Comparison of ENCODE assay signal across 9 mouse cellular contexts in the genomic region with DNA sequence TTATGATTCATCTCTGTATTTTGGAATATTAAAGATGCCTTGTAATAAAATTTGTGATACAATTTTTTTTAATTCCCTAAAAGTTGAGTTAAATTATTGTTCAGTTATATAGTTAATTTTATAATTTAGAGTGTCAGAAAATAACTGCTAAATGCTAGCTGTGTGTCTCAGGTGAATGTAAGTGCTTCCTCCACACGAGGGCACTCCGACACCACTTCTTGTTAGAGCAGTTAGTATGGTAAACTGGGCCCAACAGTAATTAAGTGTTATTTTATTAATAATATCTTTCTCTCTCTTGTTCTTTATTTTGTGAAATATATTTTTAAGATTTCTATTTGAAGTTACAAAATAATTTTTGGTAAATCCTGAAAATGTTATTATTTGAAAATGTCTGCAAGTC. TPM values are rescaled to one million over a fixed set of nuclear protein-coding genes. Genes with fewer than 3 reads are reported as not detected.
DNase-seq lines count a peak whose midpoint lies in the region; ATAC-seq and TF ChIP-seq lines count a peak whose summit lies in the region.
"Had no signal": no experiment of that assay in that cellular context is flagged by ENCODE, and none has a peak within 500 bp of the region (broad histone marks: within the 10 kb centered on the region; RNA-seq: fewer than 3 reads in every experiment).

No protein-coding gene starts in this region.

- no peak overlapping the region for H3K27ac ChIP-seq in forebrain, embryonic 11.5 days (ENCODE audit: low read depth, low read length)
- no peak overlapping the region for H3K27ac ChIP-seq in forebrain, embryonic 13.5 days
- H3K27ac ChIP-seq in midbrain, embryonic 14.5 days (replicated peaks; ENCODE audit: low read depth, low read length): no peak overlapping the region
- H3K27ac ChIP-seq in midbrain, embryonic 11.5 days (ENCODE audit: low read depth, low read length): no peak overlapping the region
- H3K27ac ChIP-seq in left cerebral cortex, adult 2 months: no peak overlapping the region
- H3K27ac ChIP-seq: heart, embryonic 15.5 days had no signal

- intact Hi-C loops in left cerebral cortex, adult 2 months (cut with DNase I): loop anchor here (2.0 kb wide), 1 partner anchor 221 kb away; no protein-coding TSS in a partner anchor

- ATAC-seq in forebrain, embryonic 11.5 days (replicated peaks; ENCODE audit: low FRiP score): no peak
- ATAC-seq in forebrain, embryonic 13.5 days: no peak
- no peak for ATAC-seq in midbrain, embryonic 14.5 days (ENCODE audit: low FRiP score, low TSS enrichment)
- ATAC-seq in midbrain, embryonic 11.5 days (ENCODE audit: low FRiP score): no peak
- no peak for ATAC-seq in activated CD4-positive, CD25-positive, alpha-beta regulatory T cell, adult 4 months

- DNase-seq in forebrain, embryonic 11.5 days (ENCODE audit: low spot score): peak; percentile 54
- DNase-seq in midbrain, embryonic 14.5 days: peak; percentile 84
- no peak for DNase-seq in midbrain, embryonic 11.5 days (ENCODE audit: low spot score, missing footprints)
- peak; percentile 64 for DNase-seq in adipocyte (ENCODE audit: low spot score)
- peak in 1 of 2 experiments; percentile 61 for DNase-seq in left cerebral cortex, adult 2 months (ENCODE audit: extremely low spot score in 1 of 2, low spot score in 2 of 2)
- DNase-seq in urinary bladder, postnatal 36 days (ENCODE audit: low spot score in 2 of 2): no peak

- H3K36me3 ChIP-seq in forebrain, embryonic 11.5 days (ENCODE audit: control insufficient read depth, insufficient read depth, low read length): peaks cover 16% of the 10 kb centered on the region; the same call in 1 of the 2 replicates
- H3K36me3 ChIP-seq in forebrain, embryonic 13.5 days (ENCODE audit: poor library complexity, severe bottlenecking): peaks cover 76% of the 10 kb centered on the region
- peaks cover 77% of the 10 kb centered on the region for H3K36me3 ChIP-seq in midbrain, embryonic 14.5 days (ENCODE audit: control insufficient read depth, insufficient read depth, low read length)
- H3K36me3 ChIP-seq in midbrain, embryonic 11.5 days (ENCODE audit: control insufficient read depth, insufficient read depth, low read length): peaks cover 18% of the 10 kb centered on the region; the same call in 1 of the 2 replicates

- no peaks in the 10 kb centered on the region for H3K9me3 ChIP-seq in forebrain, embryonic 11.5 days (ENCODE audit: control insufficient read depth, low read length)
- no peaks in the 10 kb centered on the region for H3K9me3 ChIP-seq in forebrain, embryonic 13.5 days (replicated peaks)
- H3K9me3 ChIP-seq in midbrain, embryonic 14.5 days (ENCODE audit: control insufficient read depth, low read length): no peaks in the 10 kb centered on the region
- H3K9me3 ChIP-seq in midbrain, embryonic 11.5 days (ENCODE audit: control insufficient read depth, low read length): no peaks in the 10 kb centered on the region
- H3K9me3 ChIP-seq: heart, embryonic 15.5 days had no signal

- no peak overlapping the region for H3K9ac ChIP-seq in forebrain, embryonic 11.5 days (ENCODE audit: low read length)
- no peak overlapping the region for H3K9ac ChIP-seq in forebrain, embryonic 13.5 days
- no peak overlapping the region for H3K9ac ChIP-seq in midbrain, embryonic 14.5 days (replicated peaks; ENCODE audit: low read length)
- H3K9ac ChIP-seq in midbrain, embryonic 11.5 days (ENCODE audit: low read length): no peak overlapping the region
- H3K9ac ChIP-seq: heart, embryonic 15.5 days had no signal

- no peak overlapping the region for H3K4me2 ChIP-seq in forebrain, embryonic 11.5 days (ENCODE audit: low read depth, low read length, severe bottlenecking)
- H3K4me2 ChIP-seq in forebrain, embryonic 13.5 days: no peak overlapping the region
- H3K4me2 ChIP-seq in midbrain, embryonic 14.5 days (ENCODE audit: low read length): no peak overlapping the region
- H3K4me2 ChIP-seq in midbrain, embryonic 11.5 days: no peak overlapping the region
- H3K4me2 ChIP-seq: heart, embryonic 15.5 days had no signal

- 86% methylated on average over 2 of the region's 2 CpGs for WGBS in forebrain, embryonic 11.5 days
- 69% methylated on average over 2 of the region's 2 CpGs for WGBS in forebrain, embryonic 13.5 days
- WGBS in midbrain, embryonic 14.5 days: 92% methylated on average over 2 of the region's 2 CpGs
- 88% methylated on average over 2 of the region's 2 CpGs for WGBS in midbrain, embryonic 11.5 days

- peak; percentile 71 for TF ChIP-seq CTCF in left cerebral cortex, adult 2 months (IDR thresholded peaks at IDR 0.05)

- no peaks in the 10 kb centered on the region for H3K27me3 ChIP-seq in forebrain, embryonic 11.5 days (ENCODE audit: control insufficient read depth, insufficient read depth, low read length)
- H3K27me3 ChIP-seq in forebrain, embryonic 13.5 days: no peaks in the 10 kb centered on the region
- H3K27me3 ChIP-seq in midbrain, embryonic 14.5 days (ENCODE audit: control insufficient read depth, insufficient read depth, low read length): no peaks in the 10 kb centered on the region
- H3K27me3 ChIP-seq in midbrain, embryonic 11.5 days (ENCODE audit: control insufficient read depth, insufficient read depth, low read length): no peaks in the 10 kb centered on the region
- H3K27me3 ChIP-seq: heart, embryonic 15.5 days had no signal

- no peak overlapping the region for H3K4me3 ChIP-seq in forebrain, embryonic 11.5 days (ENCODE audit: low read depth, low read length)
- no peak overlapping the region for H3K4me3 ChIP-seq in forebrain, embryonic 13.5 days
- H3K4me3 ChIP-seq in midbrain, embryonic 14.5 days (replicated peaks; ENCODE audit: low read depth, low read length): no peak overlapping the region
- no peak overlapping the region for H3K4me3 ChIP-seq in midbrain, embryonic 11.5 days (ENCODE audit: low read depth, low read length)
- no peak overlapping the region for H3K4me3 ChIP-seq in left cerebral cortex, adult 2 months
- H3K4me3 ChIP-seq: heart, embryonic 15.5 days had no signal

- H3K4me1 ChIP-seq in forebrain, embryonic 11.5 days (replicated peaks; ENCODE audit: control insufficient read depth, insufficient read depth, low read length): no peaks in the 10 kb centered on the region
- peaks cover 5% of the 10 kb centered on the region; the same call in 1 of the 2 replicates for H3K4me1 ChIP-seq in forebrain, embryonic 13.5 days
- H3K4me1 ChIP-seq in midbrain, embryonic 14.5 days (ENCODE audit: control insufficient read depth, insufficient read depth, low read length): no peaks in the 10 kb centered on the region
- no peaks in the 10 kb centered on the region for H3K4me1 ChIP-seq in midbrain, embryonic 11.5 days (ENCODE audit: control insufficient read depth, insufficient read depth, low read length)

RNA-seq across cellular contexts. Expression of gene Papola, which starts 51.7 kb away (rescaled TPM):
- polyA plus RNA-seq in forebrain, embryonic 11.5 days (2014; fragmentation: Nextera tagmentation; extraction: Ambion mirVana): 222 and 256 TPM in 2 replicates
- 236 and 250 TPM in 2 replicates for polyA plus RNA-seq in forebrain, embryonic 13.5 days (2015; fragmentation: Nextera tagmentation; extraction: Ambion mirVana)
- 148 and 169 TPM in 2 replicates for polyA plus RNA-seq in midbrain, embryonic 14.5 days (2014; fragmentation: Nextera tagmentation; extraction: Ambion mirVana)
- 253 and 285 TPM in 2 replicates for polyA plus RNA-seq in midbrain, embryonic 11.5 days (2014; fragmentation: Nextera tagmentation; extraction: Ambion mirVana)
- 100 to 1,000 TPM; 142 to 162 TPM for total RNA-seq in left cerebral cortex, adult 2 months (2021)
- polyA plus RNA-seq in activated CD4-positive, CD25-positive, alpha-beta regulatory T cell, adult 4 months (2017; shearing (Covaris generic)): 100 to 1,000 TPM; 109 to 124 TPM

Comparison
In these comparisons a context has a peak if more than half of its experiments do, and no peak if none do; other contexts are left out.
1. DNase-seq: peak in forebrain, embryonic 11.5 days (single experiment), midbrain, embryonic 14.5 days (single experiment) and adipocyte (single experiment); none in midbrain, embryonic 11.5 days (single experiment) and urinary bladder, postnatal 36 days (0 of 2).